Mouse (Mus musculus) fat pad, adult 2 months (tissue): ENCODE data around the gene Gm21987.
A peak's percentile ranks its signal among the peaks of the same experiment; 100 is the strongest.

ENCODE experiments used
- DNase-seq: peaks from one replicate; pipeline ENCODE4 v3.0.0-alpha.2; 2011; ENCODE audit warnings: low read depth, low spot score; ENCODE audit errors: extremely low read depth

The Gm21987 gene

DNA sequence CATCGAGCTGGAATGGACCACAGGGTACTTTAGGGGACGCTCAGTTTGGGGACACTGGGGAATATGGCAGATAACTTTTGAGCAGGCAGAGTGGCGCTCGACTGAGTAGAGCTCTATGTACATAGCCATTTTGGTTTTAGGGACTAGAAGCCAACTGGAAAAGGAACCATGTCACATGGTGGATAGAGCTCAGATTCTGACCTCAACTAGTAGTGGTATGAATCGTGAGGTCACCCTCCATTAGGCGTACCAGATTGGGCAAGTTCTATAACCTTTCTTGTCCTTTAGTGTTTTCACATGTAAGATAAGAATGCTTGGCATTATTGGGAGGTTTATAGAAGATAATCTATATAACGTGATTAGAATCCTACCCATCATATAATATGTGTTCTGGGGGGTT lies 43.5 kb downstream of the Gm21987 start:
- no peak for DNase-seq

DNA sequence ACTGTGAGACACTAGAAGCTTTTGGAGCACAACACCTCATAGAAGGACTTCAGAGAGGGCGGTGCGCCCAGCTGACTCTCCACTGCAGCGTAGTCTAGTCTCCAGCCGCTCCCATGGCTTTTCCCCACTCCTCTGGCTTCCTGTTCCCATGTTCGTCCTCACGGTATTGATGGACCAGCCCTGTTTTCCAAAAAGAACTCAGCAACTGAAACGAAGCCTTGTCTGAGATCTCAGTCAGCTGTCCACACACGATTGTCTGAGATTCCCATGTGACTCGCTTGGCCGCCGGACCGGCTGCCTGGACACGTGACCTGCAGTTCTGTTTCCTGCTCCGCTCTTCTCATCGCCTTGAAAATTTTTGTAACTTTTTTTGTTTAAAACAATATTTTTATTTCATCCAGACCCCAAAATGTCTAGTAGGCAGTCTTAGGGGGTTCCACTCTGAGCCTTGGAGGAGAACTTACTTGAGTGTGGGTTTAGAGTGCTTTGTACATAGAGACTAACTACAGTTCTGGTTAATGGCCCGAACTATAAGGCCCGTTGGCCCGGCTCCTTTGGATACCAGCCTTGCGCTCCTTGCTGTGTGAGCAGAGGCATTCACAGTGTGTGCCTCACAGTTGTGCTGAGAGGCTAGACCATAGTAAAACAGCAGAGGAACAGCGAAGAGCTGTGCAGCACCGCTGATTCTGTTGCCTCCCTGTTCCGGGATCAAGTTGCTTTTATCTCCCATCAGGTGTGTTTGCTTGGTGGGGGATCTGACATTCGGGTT lies 45.5 kb downstream of the Gm21987 start:
- no peak for DNase-seq

DNA sequence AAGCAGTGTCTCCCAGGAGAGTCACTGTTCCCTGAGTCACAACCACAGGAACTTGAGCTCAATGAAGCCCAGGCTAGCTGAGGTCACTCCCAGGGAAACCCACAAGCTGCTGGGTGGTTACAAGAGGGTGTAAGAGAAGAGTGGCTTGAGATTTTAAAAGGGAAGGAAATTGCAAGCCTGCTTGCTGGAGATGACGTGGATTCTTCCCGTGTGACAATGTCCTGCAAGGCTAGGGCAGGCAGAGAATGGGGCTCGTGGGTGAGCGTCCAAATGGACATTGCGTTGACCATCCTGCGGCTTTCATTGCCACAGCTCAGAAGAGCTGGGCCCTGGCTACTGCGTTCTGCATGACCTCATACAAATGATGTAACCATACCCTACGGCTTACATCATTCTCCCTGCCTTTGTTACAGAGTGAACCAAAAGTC lies 47.4 kb downstream of the Gm21987 start:
- DNase-seq = no peak

DNA sequence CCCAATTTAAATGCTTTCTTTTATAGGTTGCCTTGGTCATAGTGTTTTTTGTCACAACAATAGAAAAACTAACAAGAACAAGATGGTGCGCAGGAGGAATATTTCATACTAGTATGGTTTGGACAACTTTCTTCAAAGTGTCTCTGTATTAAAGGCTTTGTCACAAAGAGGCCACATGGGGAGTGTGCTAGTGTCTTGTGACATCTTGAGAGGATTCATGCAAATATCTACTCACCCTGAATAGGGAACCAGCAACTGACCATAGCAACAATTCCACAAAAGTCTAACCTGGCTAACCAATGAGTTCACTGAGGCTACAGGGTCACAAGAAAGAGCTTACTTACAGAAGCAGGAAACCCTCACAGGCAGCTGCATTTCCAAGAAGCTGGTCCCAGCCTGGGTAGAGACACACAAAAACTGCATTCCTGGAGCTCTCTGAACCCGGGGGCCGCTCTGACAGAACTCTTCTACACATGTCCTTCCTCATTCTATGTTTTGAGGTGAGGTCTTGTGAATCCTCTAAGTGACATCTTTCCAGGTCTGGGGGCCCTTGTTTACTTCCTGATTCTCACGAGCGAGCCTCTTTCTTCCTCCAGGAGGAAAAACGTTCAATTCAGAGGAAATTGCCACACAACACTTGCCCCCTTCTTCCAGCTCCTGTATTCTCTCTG lies 48.4 kb downstream of the Gm21987 start:
- DNase-seq = no peak

DNA sequence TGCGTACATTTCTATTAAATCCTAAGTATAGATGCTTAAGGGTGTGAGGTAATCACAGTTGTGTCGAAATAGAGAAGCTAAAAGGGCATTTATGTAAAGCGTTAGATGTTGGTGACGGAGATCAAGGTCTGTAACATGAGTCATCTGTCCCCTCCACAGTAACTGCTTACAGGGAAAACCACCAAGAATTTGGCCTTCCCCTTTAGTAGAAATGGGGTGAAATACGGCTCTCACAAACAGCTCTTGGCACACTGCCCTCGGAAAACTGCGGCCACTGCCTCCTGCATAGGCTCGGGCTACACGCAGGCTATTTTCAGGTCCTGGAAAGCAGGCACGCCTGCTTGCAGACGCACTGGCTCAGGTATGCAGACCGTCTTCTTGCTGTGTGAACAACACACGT lies 49.3 kb downstream of the Gm21987 start:
- DNase-seq = peak; percentile 7

DNA sequence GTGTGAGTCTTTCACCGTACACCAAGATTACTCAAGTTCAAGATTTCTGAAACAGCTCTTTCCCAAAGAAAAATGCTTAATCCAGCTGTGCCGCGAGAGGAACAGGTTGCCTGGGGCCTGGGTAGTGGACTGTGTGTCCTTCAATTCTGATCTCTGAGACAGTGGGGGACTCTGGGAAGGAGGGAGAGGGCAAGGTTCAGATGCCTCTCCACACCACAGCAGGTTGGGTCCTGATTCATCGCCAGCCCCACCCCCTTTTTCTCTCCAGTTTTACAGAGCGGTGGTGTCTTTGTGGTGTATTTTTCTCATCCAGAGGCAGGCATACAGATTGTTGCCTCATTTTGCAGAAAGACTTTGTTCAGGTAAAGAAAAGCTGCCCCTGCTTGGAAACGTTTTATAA lies 51.4 kb downstream of the Gm21987 start:
- DNase-seq = no peak

DNA sequence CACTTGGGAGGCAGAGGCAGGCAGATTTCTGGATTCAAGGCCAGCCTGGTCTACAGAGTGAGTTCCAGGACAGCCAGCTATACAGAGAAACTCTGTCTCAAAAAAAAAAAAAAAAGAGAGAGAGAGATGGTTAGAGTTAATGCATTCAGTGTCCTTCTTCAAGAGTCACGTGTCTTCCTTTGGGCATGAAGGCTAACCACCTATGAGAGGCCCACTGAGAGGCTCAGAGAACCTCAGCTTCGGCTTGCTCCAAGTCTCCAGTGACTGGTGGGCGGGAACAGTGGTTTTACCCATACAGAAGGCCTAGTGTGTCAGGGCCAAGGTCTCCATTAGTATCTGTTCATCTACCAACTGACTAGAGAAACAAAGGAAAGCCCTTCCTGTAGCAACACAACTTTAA lies 52.2 kb downstream of the Gm21987 start:
- DNase-seq = no peak

DNA sequence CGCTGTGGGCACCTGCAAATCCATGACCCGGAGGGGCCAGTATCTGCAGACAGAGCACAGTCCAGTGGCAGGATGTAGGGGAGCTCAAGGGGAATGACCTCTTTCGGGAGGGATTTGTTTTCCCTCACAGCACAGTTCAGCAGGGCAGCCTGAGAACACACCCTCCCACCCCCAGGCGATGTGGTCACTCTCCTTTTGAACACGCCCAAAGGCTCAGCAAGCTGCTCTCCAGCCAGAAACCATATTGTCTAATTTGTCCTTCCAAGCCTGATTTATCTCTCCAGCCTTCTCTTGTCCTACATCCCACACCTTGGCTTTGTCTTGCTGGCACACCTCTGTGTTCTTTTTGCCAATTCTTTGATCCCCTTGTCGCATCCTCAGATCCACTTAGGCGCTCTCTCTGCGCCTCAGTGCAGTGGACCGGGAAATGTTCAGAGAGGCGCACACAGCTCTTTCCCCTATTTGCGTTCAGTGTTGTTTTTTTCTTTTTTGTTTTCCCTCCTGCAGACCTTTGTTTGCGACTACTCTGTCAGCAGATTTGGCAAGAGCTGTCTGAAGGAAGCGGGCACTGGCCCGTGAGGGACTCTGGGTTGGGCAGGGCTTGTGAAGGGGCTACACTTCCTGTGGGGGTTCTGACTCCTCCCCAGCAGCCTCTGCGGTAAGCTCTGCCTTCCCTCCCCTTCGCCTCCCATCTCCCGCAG lies 52.8 kb downstream of the Gm21987 start:
- DNase-seq = peak; percentile 36

DNA sequence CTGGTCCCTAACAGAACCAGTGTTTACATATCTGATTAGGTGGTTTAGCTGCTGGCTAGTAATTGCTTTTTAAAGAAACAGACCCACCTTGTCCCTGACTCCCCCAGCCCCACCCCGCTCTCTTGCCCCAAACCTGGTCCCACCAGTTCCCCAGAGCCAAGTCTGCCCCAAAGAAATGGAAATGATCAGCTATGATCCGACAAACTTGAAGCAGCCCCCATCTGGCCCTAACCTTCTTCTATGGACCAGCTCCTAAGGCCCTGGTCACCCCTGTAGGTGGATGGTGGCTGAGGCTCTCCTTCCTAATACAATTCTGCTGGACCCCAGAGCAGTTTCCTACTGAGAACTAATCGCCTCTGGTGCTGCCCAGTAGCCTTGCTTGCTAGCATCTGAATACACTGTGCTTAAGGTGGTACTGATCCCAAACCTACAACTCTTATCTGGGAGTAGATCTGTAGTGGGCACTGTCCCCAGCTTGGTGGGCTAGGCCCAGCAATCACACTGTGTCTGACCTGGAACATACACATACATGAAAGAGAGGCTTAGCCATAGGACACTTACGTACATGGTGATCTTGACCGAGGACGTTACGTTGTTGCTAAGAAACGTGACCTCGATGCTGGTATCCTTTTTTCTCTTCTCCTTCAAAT lies 53.6 kb downstream of the Gm21987 start:
- no peak for DNase-seq

DNA sequence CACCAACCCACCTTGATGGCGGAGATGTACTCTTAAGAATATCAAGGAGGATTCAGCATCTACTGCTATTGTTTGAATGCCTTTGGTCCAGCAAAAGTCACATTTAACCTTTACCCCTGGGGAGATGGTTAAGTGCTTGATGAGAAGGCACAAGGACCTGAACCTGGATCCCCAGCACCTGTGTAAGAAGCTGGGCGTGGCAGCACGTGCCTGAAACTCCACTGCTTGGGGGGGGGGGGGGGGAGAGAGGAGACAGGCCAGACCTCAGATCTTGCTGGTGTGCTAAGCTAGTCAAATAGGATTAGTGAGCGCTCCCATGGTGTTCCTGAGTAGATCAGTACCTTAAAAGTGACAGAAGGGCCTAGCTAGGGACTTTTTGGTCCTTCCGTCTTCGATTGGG lies 54.6 kb downstream of the Gm21987 start:
- no peak for DNase-seq

DNA sequence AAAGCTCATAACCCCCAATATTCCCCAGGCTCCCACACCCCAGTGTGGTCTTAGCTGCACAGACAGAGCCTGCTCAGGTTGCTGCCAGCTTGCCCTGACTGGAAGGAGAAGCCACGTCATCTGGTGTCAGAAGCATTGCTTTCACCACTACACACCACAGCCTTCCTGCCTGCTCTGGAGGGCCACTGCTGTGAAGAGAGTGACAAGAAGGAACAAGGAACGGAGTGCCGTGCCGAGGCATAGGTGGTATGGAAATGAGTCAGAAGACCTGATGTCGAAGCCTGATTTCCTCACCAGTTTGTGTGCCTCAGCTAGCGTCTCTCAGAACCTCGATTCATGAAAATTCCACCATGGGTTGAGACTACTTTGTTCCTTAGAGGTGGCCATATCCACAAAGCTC lies 56.8 kb downstream of the Gm21987 start:
- DNase-seq = no peak

DNA sequence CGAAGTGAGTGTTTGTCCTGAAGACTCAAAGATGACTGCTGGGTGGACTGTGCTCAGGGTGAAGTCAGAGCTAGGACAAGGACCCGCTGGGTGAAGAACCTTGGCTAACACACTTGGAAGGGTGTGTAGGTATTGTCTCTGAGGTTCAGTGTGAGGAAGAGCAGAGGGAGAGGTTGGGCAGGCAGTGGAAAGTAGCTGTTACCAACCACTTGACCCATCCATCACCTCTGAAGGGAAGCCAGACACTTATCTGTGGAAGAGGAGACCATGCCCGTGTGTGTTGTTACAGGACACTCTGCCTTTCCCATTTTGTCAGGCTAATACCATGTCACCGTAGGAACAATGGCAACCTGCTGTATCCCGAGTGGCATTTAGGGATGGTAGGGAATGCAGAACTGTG lies 59.5 kb downstream of the Gm21987 start:
- DNase-seq = no peak

DNA sequence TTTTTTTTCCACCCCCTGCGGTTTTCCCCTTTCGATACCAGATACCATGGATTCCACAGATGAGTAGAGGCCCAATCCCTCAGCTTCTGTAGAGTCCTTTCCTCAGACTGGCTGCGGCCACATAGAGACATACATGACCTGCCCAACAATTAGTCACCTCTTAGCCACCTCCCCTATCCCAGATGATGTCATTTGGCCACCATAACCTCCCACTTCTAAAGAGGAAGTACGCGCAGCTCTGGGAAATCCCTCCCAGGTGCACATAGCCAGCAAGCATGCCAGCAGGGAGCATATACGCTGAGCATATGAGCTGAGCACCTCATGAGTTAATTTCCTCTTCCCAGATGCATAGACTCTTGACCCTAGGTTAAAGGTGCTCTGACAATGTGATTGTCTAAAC lies 59.9 kb downstream of the Gm21987 start:
- no peak for DNase-seq

DNA sequence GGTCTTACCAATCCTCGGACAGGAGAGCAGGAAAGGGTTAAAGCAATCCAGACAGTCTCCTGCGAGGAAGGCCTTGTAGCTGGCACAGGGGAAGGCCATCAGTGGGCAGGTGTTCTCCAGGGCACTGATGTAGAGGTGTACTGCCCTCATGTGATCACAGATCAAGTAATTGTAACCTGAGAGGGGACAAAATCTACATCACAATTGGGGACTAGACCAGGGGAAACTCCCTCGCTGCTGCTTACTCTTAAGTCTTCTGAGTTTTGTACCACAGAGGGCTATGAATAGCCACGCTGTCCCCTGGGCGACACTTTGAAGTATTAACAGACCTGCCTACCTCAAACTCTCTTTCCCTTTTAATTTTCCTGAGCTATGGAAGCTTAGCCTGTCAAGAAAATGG lies 60.7 kb downstream of the Gm21987 start:
- DNase-seq = no peak

DNA sequence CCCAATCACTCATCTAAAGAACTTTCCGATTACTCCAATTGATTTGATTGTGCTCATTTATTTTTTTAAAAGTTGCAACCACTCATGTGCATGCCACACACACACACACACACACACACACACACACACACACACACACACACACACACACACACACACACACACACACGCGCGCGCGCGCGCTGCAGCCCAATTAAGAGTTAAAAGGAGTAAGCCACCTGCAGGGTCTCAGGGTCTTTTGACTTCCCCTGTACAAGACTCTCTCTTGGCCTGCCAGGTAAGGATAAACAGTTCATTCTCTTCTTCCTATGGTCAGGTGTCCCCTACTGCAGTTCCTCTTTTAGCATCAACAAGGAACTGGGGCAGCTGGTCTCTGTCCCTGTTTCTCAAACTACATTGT lies 61.6 kb downstream of the Gm21987 start:
- no peak for DNase-seq
